Mouse (Mus musculus): ENCODE results near the gene Lyzl4.

DNA sequence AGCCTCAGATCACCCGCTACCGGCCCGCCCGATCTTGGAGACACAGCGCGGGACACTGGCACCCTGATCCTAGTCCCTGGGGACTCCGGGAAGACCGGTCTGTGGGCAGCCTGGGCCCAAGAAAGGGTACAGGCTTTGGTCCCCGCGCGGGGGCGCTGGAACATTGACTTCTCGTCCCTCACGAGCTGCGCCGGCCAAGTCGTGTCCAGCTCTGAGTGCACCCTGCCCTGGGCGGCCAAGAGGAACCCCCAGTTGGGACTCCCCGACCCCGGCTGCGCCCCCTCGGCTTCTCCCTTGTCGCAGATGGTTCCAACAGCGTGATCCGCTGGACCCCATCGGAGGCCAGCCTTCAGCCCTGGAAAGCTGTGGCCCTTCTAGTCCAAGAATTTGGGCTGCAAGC, at the start of gene Lyzl4:
- no peak for TF ChIP-seq E2F4 (IDR thresholded peaks at IDR 0.05; ENCODE audit: borderline replicate concordance, low read depth, low read length)
- TF ChIP-seq CHD2 (IDR thresholded peaks at IDR 0.05; ENCODE audit: low read length) = no peak
- TF ChIP-seq USF1 (IDR thresholded peaks at IDR 0.05; ENCODE audit: low read depth, low read length) = no peak
- TF ChIP-seq CTCF (IDR thresholded peaks at IDR 0.05 in 2 of 3, conservative IDR thresholded peaks at IDR 0.05 in 1 of 3; ENCODE audit: control insufficient read depth in 1 of 3, insufficient read depth in 1 of 3, low read depth in 2 of 3, low read length in 3 of 3, poor library complexity in 1 of 3, severe bottlenecking in 1 of 3) = no peak
- TF ChIP-seq EP300 (IDR thresholded peaks at IDR 0.05; ENCODE audit: low read depth in 1 of 2, low read length in 2 of 2) = no peak
- TF ChIP-seq SMC3 (IDR thresholded peaks at IDR 0.05; ENCODE audit: low read depth, low read length) = no peak
- TF ChIP-seq TCF12 (IDR thresholded peaks at IDR 0.05; ENCODE audit: low read depth, low read length) = no peak
- TF ChIP-seq CHD1 (IDR thresholded peaks at IDR 0.05; ENCODE audit: low read depth, low read length) = no peak
- no peak for TF ChIP-seq GATA1 (IDR thresholded peaks at IDR 0.05; ENCODE audit: low read depth, low read length)
- TF ChIP-seq MAX (IDR thresholded peaks at IDR 0.05; ENCODE audit: low read length) = no peak
- TF ChIP-seq MXI1 (IDR thresholded peaks at IDR 0.05; ENCODE audit: low read depth, low read length) = no peak
- TF ChIP-seq MAZ (IDR thresholded peaks at IDR 0.05; ENCODE audit: low read depth, low read length) = no peak
